Mouse (Mus musculus) spleen, adult 2 months (tissue): Measurements from ENCODE around the gene Glipr1l3.

ENCODE experiments used
- CTCF ChIP-seq: fragments of 200-500 bp; IDR thresholded peaks from 2 replicates; pipeline ENCODE4 v1.5.1; 2011; ENCODE audit warnings: mild to moderate bottlenecking, inconsistent platforms; ENCODE audit not compliant: insufficient read depth, insufficient read length, insufficient replicate concordance; ENCODE audit errors: extremely low read depth
- POLR2A ChIP-seq: fragments of 200-500 bp; IDR thresholded peaks from 2 replicates; pipeline ENCODE4 v1.6.1; 2011; ENCODE audit warnings: low read depth, low read length, inconsistent platforms

DNA sequence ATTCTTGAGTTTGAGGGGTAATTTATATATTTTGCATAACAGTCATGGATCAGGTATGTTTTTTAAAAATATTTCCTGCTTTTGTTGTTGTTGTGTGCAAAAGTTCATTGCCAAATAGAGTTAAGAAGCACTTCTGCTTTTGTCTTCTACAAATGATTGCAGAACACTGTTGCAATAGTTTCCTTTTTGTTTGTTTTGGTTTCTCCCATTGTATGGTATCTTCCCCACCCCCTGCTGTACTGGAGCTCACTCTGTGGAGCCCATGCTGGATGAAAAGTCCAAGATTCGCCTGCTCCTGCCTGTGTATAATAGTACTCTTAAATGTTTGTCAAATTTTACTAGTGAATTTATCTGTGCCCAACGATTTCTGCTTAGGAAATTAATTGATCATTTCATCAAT, 20.3 kb downstream of the Glipr1l3 start:
- no peak for TF ChIP-seq CTCF
- no peak for TF ChIP-seq POLR2A
